Comparison of ENCODE assay signal across 8 mouse cellular contexts in the genomic region with DNA sequence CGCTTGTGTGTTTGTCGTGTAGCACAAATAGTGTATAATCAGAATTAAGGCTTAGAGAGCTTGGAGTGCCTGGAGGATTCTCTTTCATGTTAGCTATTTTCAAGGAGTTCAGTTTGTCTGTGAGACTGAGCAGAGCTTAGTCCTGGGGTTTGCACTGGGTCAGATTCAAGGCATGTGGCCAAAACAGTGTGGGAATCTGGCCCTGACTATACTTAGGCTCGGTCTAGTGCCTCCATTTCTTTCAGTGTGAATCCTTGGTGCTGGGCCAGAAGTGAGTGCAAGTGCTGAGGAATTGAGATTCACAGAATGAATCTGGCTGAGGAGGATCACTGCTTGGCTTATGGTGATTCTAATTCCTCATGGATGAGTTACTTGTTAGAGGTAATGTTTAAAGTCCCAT. TPM values are rescaled to one million over a fixed set of nuclear protein-coding genes. Genes with fewer than 3 reads are reported as not detected.
A peak's percentile ranks its signal among the peaks of the same experiment; 100 is the strongest.
DNase-seq lines count a peak whose midpoint lies in the region; ATAC-seq and TF ChIP-seq lines count a peak whose summit lies in the region.
"Had no signal": no experiment of that assay in that cellular context is flagged by ENCODE, and none has a peak within 500 bp of the region (broad histone marks: within the 10 kb centered on the region; RNA-seq: fewer than 3 reads in every experiment).

No protein-coding gene starts in this region.

- ATAC-seq in lung, embryonic 16.5 days (ENCODE audit: low read depth) = peak; percentile 73; the same call in 1 of the 2 replicates

- H3K36me3 ChIP-seq in lung, embryonic 16.5 days (ENCODE audit: control insufficient read depth, insufficient read depth, low read length) = no peaks in the 10 kb centered on the region

- no peak for TF ChIP-seq CTCF in lung, adult 2 months (IDR thresholded peaks at IDR 0.05; ENCODE audit: insufficient read depth, low read length)
- no peak for TF ChIP-seq CTCF in layer of hippocampus, adult 2 months (conservative IDR thresholded peaks at IDR 0.05)

- H3K4me1 ChIP-seq in lung, embryonic 16.5 days (replicated peaks; ENCODE audit: control insufficient read depth, insufficient read depth, low read length) = peaks cover 46% of the 10 kb centered on the region
- H3K4me1 ChIP-seq in lung, adult 2 months (ENCODE audit: control insufficient read depth, insufficient read depth, low read length) = peaks cover 21% of the 10 kb centered on the region

- 53% methylated on average over 3 of the region's 3 CpGs for WGBS in lung, embryonic 16.5 days
- WGBS in lung, adult 2 months = 46% methylated on average over 3 of the region's 3 CpGs

- H3K27me3 ChIP-seq in lung, embryonic 16.5 days (ENCODE audit: control insufficient read depth, insufficient read depth, low read depth, low read length) = no peaks in the 10 kb centered on the region

- H3K9ac ChIP-seq in lung, embryonic 16.5 days (ENCODE audit: low read length) = no peak overlapping the region; the same call in 1 of the 2 replicates

- H3K4me3 ChIP-seq in lung, embryonic 16.5 days (ENCODE audit: low read length) = no peak overlapping the region
- H3K4me3 ChIP-seq in lung, adult 2 months (replicated peaks; ENCODE audit: extremely low read depth, low read depth, low read length) = no peak overlapping the region
- no peak overlapping the region for H3K4me3 ChIP-seq in layer of hippocampus, adult 2 months

- no peak overlapping the region for H3K4me2 ChIP-seq in lung, embryonic 16.5 days (ENCODE audit: low read depth, low read length)

- no peak for DNase-seq in lung, adult 2 months
- DNase-seq in cerebellum, adult 18-20 months = peak; percentile 57 to 66
- DNase-seq in heart, adult 9 months (ENCODE audit: low spot score in 2 of 2) = peak; percentile 36 to 61
- DNase-seq in kidney, postnatal 25 days = peak; percentile 82
- no peak for DNase-seq in layer of hippocampus, adult 2 months (ENCODE audit: low spot score in 2 of 2)
- DNase-seq in thymus, postnatal 14 days = no peak

- TF ChIP-seq POLR2A in lung, adult 2 months (IDR thresholded peaks at IDR 0.05; ENCODE audit: borderline replicate concordance, extremely low read depth, low read depth, low read length) = no peak

- H3K27ac ChIP-seq in lung, embryonic 16.5 days (ENCODE audit: low read length) = peak overlapping the region; percentile 18; the same call in 1 of the 2 replicates
- H3K27ac ChIP-seq in layer of hippocampus, adult 2 months = no peak overlapping the region

- no peaks in the 10 kb centered on the region for H3K9me3 ChIP-seq in lung, embryonic 16.5 days (ENCODE audit: control insufficient read depth, low read length)

RNA-seq across cellular contexts. Expression of a gene that starts 6.5 kb away (rescaled TPM):
- polyA plus RNA-seq in lung, embryonic 16.5 days (2015; fragmentation: Nextera tagmentation; extraction: Ambion mirVana) = 19.0 and 19.4 TPM in 2 replicates
- polyA plus RNA-seq in lung, adult 2 months (2012; rRNA removed) = 52.8 and 58.8 TPM in 2 replicates
- total RNA-seq in layer of hippocampus, adult 2 months (2021) = 10 to 100 TPM; 26.1 to 28.1 TPM
- total RNA-seq: hematopoietic stem cell, adult 5-6 weeks had no signal

Comparison
In these comparisons a context has a peak if more than half of its experiments do, and no peak if none do; other contexts are left out.
1. DNase-seq: peak in cerebellum, adult 18-20 months (2 of 2), heart, adult 9 months (2 of 2) and kidney, postnatal 25 days (2 of 2); none in lung, adult 2 months (single experiment), layer of hippocampus, adult 2 months (0 of 2) and thymus, postnatal 14 days (single experiment).